Mouse (Mus musculus): ENCODE data around the gene Efna2.

- no peak for TF ChIP-seq CTCF (IDR thresholded peaks at IDR 0.05; ENCODE audit: low read depth)
- TF ChIP-seq EP300 (optimal IDR thresholded peaks at IDR 0.05) = no peak
These were observed 10.2 kb upstream of the Efna2 start for GRCm38 (mm10) chr10:80169070-80169469.

Measured in stomach, postnatal 0 days (tissue).